Mouse (Mus musculus) MEL (cell line): Measurements from ENCODE around the gene Syt1. TPM values are rescaled to one million over a fixed set of nuclear protein-coding genes. Genes with fewer than 3 reads are reported as not detected.

Experiments
- DNase-seq: peaks from one replicate; pipeline ENCODE4 v3.0.0; 2011; ENCODE audit warnings: low read depth, low spot score
- H3K27ac ChIP-seq: 2 replicates; pipeline ENCODE4 v1.5.1; 2012; ENCODE audit warnings: low read depth, mild to moderate bottlenecking, control low read depth, low read length, moderate library complexity; ENCODE audit not compliant: control insufficient read depth
- H3K27me3 ChIP-seq, 2 experiments: fragments of 150-350 bp in 1 of 2; sonication (generic) in 1 of 2; 2 replicates each; pipeline ENCODE4 v1.6.1; 2012; ENCODE audit warnings: low read length in 2 of 2, mild to moderate bottlenecking in 2 of 2, improper control_type of control experiment in 1 of 2, moderate library complexity in 1 of 2; ENCODE audit not compliant: insufficient read depth in 2 of 2, control insufficient read depth in 1 of 2
- H3K36me3 ChIP-seq, 2 experiments: 2 replicates each; pipeline ENCODE4 v1.6.1; 2012 to 2014; ENCODE audit warnings: low read length in 2 of 2, improper control_type of control experiment in 1 of 2, inconsistent platforms in 1 of 2, mild to moderate bottlenecking in 1 of 2; ENCODE audit not compliant: insufficient read depth in 2 of 2, control insufficient read depth in 1 of 2
- H3K4me1 ChIP-seq, 2 experiments: fragments of 150-350 bp in 1 of 2; sonication (generic) in 1 of 2; 2 replicates each; pipeline ENCODE4 v1.6.1; 2012; ENCODE audit warnings: low read length in 2 of 2, improper control_type of control experiment in 1 of 2, mild to moderate bottlenecking in 1 of 2; ENCODE audit not compliant: insufficient read depth in 2 of 2, control insufficient read depth in 1 of 2
- H3K4me3 ChIP-seq, 2 experiments: fragments of 150-350 bp in 1 of 2; sonication (generic) in 1 of 2; 2 replicates each; pipeline ENCODE4 v1.5.1; 2012; ENCODE audit warnings: low read depth in 2 of 2, low read length in 2 of 2, mild to moderate bottlenecking in 2 of 2, moderate library complexity in 2 of 2, control low read depth in 1 of 2, improper control_type of control experiment in 1 of 2; ENCODE audit not compliant: control insufficient read depth in 1 of 2, insufficient read depth in 1 of 2
- H3K79me2 ChIP-seq: 2 replicates; pipeline ENCODE4 v1.6.1; 2012; ENCODE audit warnings: mild to moderate bottlenecking, low read length, moderate library complexity; ENCODE audit not compliant: control insufficient read depth, poor library complexity, insufficient read depth
- H3K9ac ChIP-seq: 2 replicates; pipeline ENCODE4 v1.6.1; 2012; ENCODE audit warnings: low read depth, mild to moderate bottlenecking, control low read depth, low read length, moderate library complexity; ENCODE audit not compliant: control insufficient read depth, poor library complexity, severe bottlenecking
- H3K9me3 ChIP-seq: fragments of 150-350 bp; sonication (generic); replicated peaks from 2 replicates; pipeline ENCODE4 v1.6.1; 2012; ENCODE audit warnings: mild to moderate bottlenecking, low read length, improper control_type of control experiment, moderate library complexity; ENCODE audit not compliant: insufficient read depth
- EP300 ChIP-seq, 2 experiments: IDR thresholded peaks; 2 replicates each; pipeline ENCODE4 v1.6.1; 2011; ENCODE audit warnings: improper control_type of control experiment in 2 of 2, low read length in 2 of 2, low read depth in 1 of 2, mild to moderate bottlenecking in 1 of 2
- GABPA ChIP-seq: IDR thresholded peaks from 2 replicates; pipeline ENCODE4 v1.6.1; 2012; ENCODE audit warnings: low read depth, mild to moderate bottlenecking, inconsistent platforms, low read length, improper control_type of control experiment, moderate library complexity
- HCFC1 ChIP-seq: IDR thresholded peaks from 2 replicates; pipeline ENCODE4 v1.6.1; 2012; ENCODE audit warnings: low read depth, mild to moderate bottlenecking, inconsistent platforms, low read length, improper control_type of control experiment, moderate library complexity
- JUND ChIP-seq: IDR thresholded peaks from 2 replicates; pipeline ENCODE4 v1.6.1; 2011; ENCODE audit warnings: low read depth, mild to moderate bottlenecking, improper control_type of control experiment, low read length
- MAX ChIP-seq: IDR thresholded peaks from 2 replicates; pipeline ENCODE4 v1.6.1; 2011; ENCODE audit warnings: low read length, improper control_type of control experiment
- MEF2A ChIP-seq: IDR thresholded peaks from 2 replicates; pipeline ENCODE4 v1.6.1; 2014; ENCODE audit warnings: low read depth, mild to moderate bottlenecking, inconsistent platforms, low read length, improper control_type of control experiment; ENCODE audit not compliant: poor library complexity, insufficient replicate concordance, severe bottlenecking; ENCODE audit errors: extremely low read depth
- MYB ChIP-seq: IDR thresholded peaks from 2 replicates; pipeline ENCODE4 v1.6.1; 2011; ENCODE audit warnings: mild to moderate bottlenecking, low read depth, low read length, improper control_type of control experiment
- MYC ChIP-seq: IDR thresholded peaks from 2 replicates; pipeline ENCODE4 v1.6.1; 2011; ENCODE audit warnings: low read depth, mild to moderate bottlenecking, low read length, improper control_type of control experiment, moderate library complexity
- NELFE ChIP-seq: IDR thresholded peaks from 2 replicates; pipeline ENCODE4 v1.6.1; 2011; ENCODE audit warnings: low read depth, low read length, improper control_type of control experiment
- POLR2A ChIP-seq, 2 experiments: IDR thresholded peaks; 2 replicates each; pipeline ENCODE4 v1.6.1; 2011 to 2012; ENCODE audit warnings: low read length in 2 of 2, mild to moderate bottlenecking in 2 of 2, control low read depth in 1 of 2, improper control_type of control experiment in 1 of 2, low read depth in 1 of 2, moderate library complexity in 1 of 2; ENCODE audit not compliant: control insufficient read depth in 1 of 2, insufficient read depth in 1 of 2, poor library complexity in 1 of 2
- POLR2AphosphoS2 ChIP-seq: IDR thresholded peaks from 2 replicates; pipeline ENCODE4 v1.6.1; 2011; ENCODE audit warnings: low read length, improper control_type of control experiment
- POLR2AphosphoS5 ChIP-seq: IDR thresholded peaks from 2 replicates; pipeline ENCODE4 v1.6.1; 2012; ENCODE audit warnings: low read depth, borderline replicate concordance, mild to moderate bottlenecking, inconsistent platforms, low read length, moderate library complexity, mixed read lengths
- SMC3 ChIP-seq: IDR thresholded peaks from 2 replicates; pipeline ENCODE4 v1.6.1; 2011; ENCODE audit warnings: low read depth, low read length, improper control_type of control experiment
- TAL1 ChIP-seq: IDR thresholded peaks from 2 replicates; pipeline ENCODE4 v1.6.1; 2012; ENCODE audit warnings: mild to moderate bottlenecking, inconsistent platforms, low read length, moderate library complexity, mixed read lengths
- TCF12 ChIP-seq: IDR thresholded peaks from 2 replicates; pipeline ENCODE4 v1.6.1; 2014; ENCODE audit warnings: low read depth, mild to moderate bottlenecking, inconsistent platforms, low read length, improper control_type of control experiment, moderate library complexity
- UBTF ChIP-seq: IDR thresholded peaks from 2 replicates; pipeline ENCODE4 v1.6.1; 2012; ENCODE audit warnings: low read depth, mild to moderate bottlenecking, inconsistent platforms, low read length, improper control_type of control experiment, moderate library complexity, borderline replicate concordance; ENCODE audit not compliant: insufficient read depth
- USF1 ChIP-seq: IDR thresholded peaks from 2 replicates; pipeline ENCODE4 v1.6.1; 2014; ENCODE audit warnings: low read depth, mild to moderate bottlenecking, inconsistent platforms, low read length, improper control_type of control experiment, moderate library complexity
- USF2 ChIP-seq, 2 experiments: IDR thresholded peaks; 2 replicates each; pipeline ENCODE4 v1.6.1; 2011 to 2012; ENCODE audit warnings: improper control_type of control experiment in 2 of 2, low read length in 2 of 2, borderline replicate concordance in 1 of 2, inconsistent platforms in 1 of 2, low read depth in 1 of 2, mild to moderate bottlenecking in 1 of 2; ENCODE audit not compliant: insufficient read depth in 1 of 2
- ZC3H11A ChIP-seq: IDR thresholded peaks from 2 replicates; pipeline ENCODE4 v1.6.1; 2012; ENCODE audit warnings: low read depth, mild to moderate bottlenecking, inconsistent platforms, low read length, improper control_type of control experiment
- ZMIZ1 ChIP-seq: IDR thresholded peaks from 2 replicates; pipeline ENCODE4 v1.6.1; 2012; ENCODE audit warnings: low read depth, mild to moderate bottlenecking, inconsistent platforms, low read length, improper control_type of control experiment, moderate library complexity
- ZNF384 ChIP-seq: IDR thresholded peaks from 2 replicates; pipeline ENCODE4 v1.6.1; 2012; ENCODE audit warnings: low read depth, mild to moderate bottlenecking, inconsistent platforms, low read length, improper control_type of control experiment
- polyA plus RNA-seq, 2 experiments: library from polyadenylated mRNA; stranded (reverse) in 1 of 2; unstranded in 1 of 2; fragments of >175 nt in 1 of 2; fragments of >200 nt in 1 of 2; gene quantifications; 2 replicates each; pipeline versions ENCODE4 v1.2.1 to v1.2.4; 2012; ENCODE audit warnings: low replicate concordance in 2 of 2, low read depth in 1 of 2; ENCODE audit not compliant: insufficient read length in 2 of 2, insufficient read depth in 1 of 2, missing spikeins in 1 of 2
- total RNA-seq: library from RNA; depleted of rRNA; stranded (reverse); fragments of 300-350 nt; gene quantifications from 2 replicates; pipeline ENCODE4 v1.2.3, GENCODE M21; 2012

Gene Syt1
- total and polyA plus RNA-seq, 3 experiments = not detected

DNA sequence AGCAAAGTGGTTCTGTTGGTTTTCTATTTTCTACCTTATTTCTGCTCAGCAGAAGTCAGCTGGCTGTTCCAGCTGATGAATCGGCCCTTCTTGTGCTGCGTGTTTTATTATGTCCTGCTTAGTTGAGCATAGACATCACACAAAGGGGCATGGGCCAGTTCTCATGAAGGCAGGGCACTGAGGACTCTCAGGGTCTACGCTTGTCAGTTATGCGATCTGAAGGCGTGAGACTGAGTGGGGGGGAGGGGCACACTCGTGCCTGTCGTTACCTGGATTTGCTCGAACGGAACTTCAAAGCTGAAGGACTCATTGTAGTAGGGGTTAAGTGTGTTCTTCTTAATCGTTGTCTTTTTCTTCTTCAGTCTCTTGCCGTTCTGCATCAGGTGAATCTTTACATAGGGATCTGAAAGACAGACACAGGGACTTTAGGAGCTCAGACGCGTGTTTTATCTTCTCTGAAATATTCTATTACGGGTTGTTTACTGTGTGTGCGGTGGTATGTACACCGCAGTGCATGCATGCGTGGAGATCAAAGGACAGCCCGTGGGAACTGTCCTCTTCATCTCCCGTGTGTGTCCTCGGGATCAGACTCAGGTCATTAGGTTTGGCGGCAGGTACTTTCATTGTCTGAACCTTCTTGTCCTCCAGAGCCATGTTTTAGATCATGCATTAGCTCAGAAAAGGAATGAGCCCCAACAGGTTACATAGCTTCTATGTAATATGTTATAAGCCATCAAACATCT is 506.5 kb downstream of the Syt1 start:
- no peak overlapping the region for H3K4me3 ChIP-seq
- no peaks in the 10 kb centered on the region for H3K79me2 ChIP-seq
- no peak overlapping the region for H3K9ac ChIP-seq

GRCm38 (mm10) chr10:108490231-108490630 is 520.6 kb downstream of the Syt1 start:
- Histone ChIP-seq H3K27me3 (no peaks in the 10 kb centered on the region), H3K36me3 (no peaks in the 10 kb centered on the region), H3K4me3 (no peak overlapping the region), H3K9me3 (no peaks in the 10 kb centered on the region), H3K9ac (no peak overlapping the region), H3K79me2 (no peaks in the 10 kb centered on the region), H3K27ac (no peak overlapping the region), H3K4me1 (no peaks in the 10 kb centered on the region)
- no peak for DNase-seq
- no peak for TF ChIP-seq ZMIZ1
- no peak for TF ChIP-seq MAX
- TF ChIP-seq MEF2A = no peak
- no peak for TF ChIP-seq POLR2AphosphoS2
- TF ChIP-seq SMC3 = no peak
- TF ChIP-seq JUND = no peak
- TF ChIP-seq USF2 (IDR thresholded peaks at IDR 0.05; ENCODE audit: borderline replicate concordance in 1 of 2, insufficient read depth in 1 of 2, low read depth in 1 of 2, low read length in 2 of 2) = no peak

More for the DNA sequence above, 506.5 kb downstream of the Syt1 start:
- no peaks in the 10 kb centered on the region for H3K27me3 ChIP-seq
- no peaks in the 10 kb centered on the region for H3K36me3 ChIP-seq
- no peaks in the 10 kb centered on the region for H3K9me3 ChIP-seq
- no peak overlapping the region for H3K27ac ChIP-seq
- H3K4me1 ChIP-seq = no peaks in the 10 kb centered on the region
- no peak for DNase-seq
- TF ChIP-seq TAL1 = no peak

DNA sequence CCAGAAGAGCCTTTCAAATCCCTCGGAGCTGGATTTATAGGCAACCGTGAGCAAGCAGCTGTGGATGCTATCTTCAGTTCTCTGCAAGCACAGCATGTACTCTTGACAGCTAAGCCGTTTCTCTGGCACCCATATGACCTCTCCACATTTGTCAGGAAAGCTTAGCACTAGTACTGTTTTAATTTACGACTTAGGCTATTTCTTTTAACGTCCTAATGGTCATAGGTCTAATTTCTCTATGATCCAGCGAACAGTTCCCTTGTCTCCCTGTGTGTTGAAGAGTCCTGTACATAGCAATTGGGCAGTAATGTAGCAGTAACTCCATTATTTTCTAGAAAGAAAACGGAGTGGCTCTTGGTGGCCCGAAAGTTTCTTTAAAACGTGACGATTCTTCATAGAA is 526.8 kb downstream of the Syt1 start:
- H3K79me2 ChIP-seq = no peaks in the 10 kb centered on the region
- no peak for TF ChIP-seq NELFE
- no peak for TF ChIP-seq MYB
- TF ChIP-seq TCF12 = no peak
- TF ChIP-seq POLR2AphosphoS2 = no peak
- no peak for TF ChIP-seq USF2 (IDR thresholded peaks at IDR 0.05; ENCODE audit: borderline replicate concordance in 1 of 2, insufficient read depth in 1 of 2, low read depth in 1 of 2, low read length in 2 of 2)
- no peak for TF ChIP-seq USF1
- TF ChIP-seq HCFC1 = no peak
- no peak for TF ChIP-seq SMC3
- no peak for TF ChIP-seq POLR2AphosphoS5
- TF ChIP-seq GABPA = no peak
- no peak for TF ChIP-seq UBTF
- no peak for TF ChIP-seq MEF2A
- TF ChIP-seq MYC = no peak
- TF ChIP-seq POLR2A (IDR thresholded peaks at IDR 0.05; ENCODE audit: control insufficient read depth in 1 of 2, insufficient read depth in 1 of 2, low read depth in 1 of 2, low read length in 2 of 2, poor library complexity in 1 of 2) = no peak
- TF ChIP-seq EP300 (IDR thresholded peaks at IDR 0.05; ENCODE audit: low read depth in 1 of 2, low read length in 2 of 2) = no peak
- no peak for TF ChIP-seq ZC3H11A
- no peak for TF ChIP-seq ZNF384
- no peak overlapping the region for H3K9ac ChIP-seq
- H3K4me1 ChIP-seq = no peaks in the 10 kb centered on the region
- H3K27me3 ChIP-seq = no peaks in the 10 kb centered on the region
- no peaks in the 10 kb centered on the region for H3K36me3 ChIP-seq
- H3K27ac ChIP-seq = no peak overlapping the region
- H3K4me3 ChIP-seq = no peak overlapping the region
- no peak for DNase-seq
- H3K9me3 ChIP-seq = no peaks in the 10 kb centered on the region
